Mouse (Mus musculus): Measurements from ENCODE around the gene Muc3a.

The Muc3a gene

GRCm38 (mm10) chr5:137212289-137212688 is at the start of gene Muc3a:
TSS of gene Muc3a (minus strand) at chr5:137212389.
- no peak for DNase-seq (ENCODE audit: low read depth, low spot score)
- Histone ChIP-seq H3K27me3 (ENCODE audit: control insufficient read depth, insufficient read depth, low read length, poor library complexity, severe bottlenecking) (no peaks in the 10 kb centered on the region), H3K36me3 (ENCODE audit: control insufficient read depth, insufficient read depth, low read length, poor library complexity, severe bottlenecking) (no peaks in the 10 kb centered on the region)

GRCm38 (mm10) chr5:137211114-137211829 is 917 bp downstream of the Muc3a start:
- H3K36me3 ChIP-seq (ENCODE audit: control insufficient read depth, insufficient read depth, low read length, poor library complexity, severe bottlenecking): no peaks in the 10 kb centered on the region
- no peak for DNase-seq (ENCODE audit: low read depth, low spot score)
- no peaks in the 10 kb centered on the region for H3K27me3 ChIP-seq (ENCODE audit: control insufficient read depth, insufficient read depth, low read length, poor library complexity, severe bottlenecking)

DNA sequence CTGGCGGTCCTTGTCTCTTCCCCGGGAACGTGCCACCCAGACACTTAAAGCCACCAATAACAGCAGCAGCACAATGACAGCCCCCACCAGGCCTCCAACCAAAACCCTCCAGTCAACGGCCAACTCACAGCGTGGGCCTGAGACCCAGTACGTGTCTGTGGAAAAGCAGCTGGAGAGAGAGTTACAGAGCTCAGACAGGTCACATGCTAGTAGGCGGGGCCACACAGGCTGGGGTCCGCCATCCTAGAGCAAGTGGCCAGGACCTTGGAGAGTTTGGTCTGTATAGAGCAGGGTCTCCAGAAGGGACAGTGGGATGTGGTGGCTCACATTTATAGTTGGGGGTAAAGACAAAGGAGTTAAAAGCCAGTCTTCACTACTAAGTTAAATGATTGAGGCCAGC is 1.5 kb downstream of the Muc3a start:
- DNase-seq (ENCODE audit: low read depth, low spot score): no peak
- Histone ChIP-seq H3K36me3 (ENCODE audit: control insufficient read depth, insufficient read depth, low read length, poor library complexity, severe bottlenecking) (no peaks in the 10 kb centered on the region), H3K27me3 (ENCODE audit: control insufficient read depth, insufficient read depth, low read length, poor library complexity, severe bottlenecking) (no peaks in the 10 kb centered on the region)

- Histone ChIP-seq H3K36me3 (ENCODE audit: control insufficient read depth, insufficient read depth, low read length, poor library complexity, severe bottlenecking) (no peaks in the 10 kb centered on the region), H3K27me3 (ENCODE audit: control insufficient read depth, insufficient read depth, low read length, poor library complexity, severe bottlenecking) (no peaks in the 10 kb centered on the region)
- DNase-seq (ENCODE audit: low read depth, low spot score): no peak
Observed at GRCm38 (mm10) chr5:137205301-137205700, 6.9 kb downstream of the Muc3a start.

GRCm38 (mm10) chr5:137194488-137195120 is 17.6 kb downstream of the Muc3a start:
- no peak for DNase-seq (ENCODE audit: low read depth, low spot score)
- Histone ChIP-seq H3K36me3 (ENCODE audit: control insufficient read depth, insufficient read depth, low read length, poor library complexity, severe bottlenecking) (no peaks in the 10 kb centered on the region), H3K27me3 (ENCODE audit: control insufficient read depth, insufficient read depth, low read length, poor library complexity, severe bottlenecking) (no peaks in the 10 kb centered on the region)

- no peaks in the 10 kb centered on the region for H3K27me3 ChIP-seq (ENCODE audit: control insufficient read depth, insufficient read depth, low read length, poor library complexity, severe bottlenecking)
- no peaks in the 10 kb centered on the region for H3K36me3 ChIP-seq (ENCODE audit: control insufficient read depth, insufficient read depth, low read length, poor library complexity, severe bottlenecking)
- no peak for DNase-seq (ENCODE audit: low read depth, low spot score)
Observed at GRCm38 (mm10) chr5:137193279-137193952, 18.8 kb downstream of the Muc3a start.

DNA sequence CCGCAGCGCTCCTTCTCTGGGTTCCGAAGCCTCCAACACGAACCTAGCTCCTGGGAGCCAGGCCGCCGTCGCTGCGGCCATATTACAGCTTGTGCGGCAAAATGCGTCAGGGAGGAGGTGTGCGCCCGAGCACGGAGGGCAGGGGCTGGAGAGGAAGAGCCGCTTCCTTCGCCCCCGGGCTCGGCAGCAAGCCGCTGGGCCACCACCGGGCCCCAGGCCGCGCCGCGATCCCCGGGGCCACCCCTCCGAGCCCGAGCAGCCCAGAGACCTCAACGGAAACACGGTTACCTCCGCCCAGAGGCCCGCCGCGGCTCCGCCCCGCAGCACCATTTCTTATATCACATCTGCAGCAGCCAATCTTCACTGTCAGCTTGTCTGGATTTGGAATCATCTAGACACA is 22.9 kb downstream of the Muc3a start:
- no peaks in the 10 kb centered on the region for H3K36me3 ChIP-seq (ENCODE audit: control insufficient read depth, insufficient read depth, low read length, poor library complexity, severe bottlenecking)
- no peaks in the 10 kb centered on the region for H3K27me3 ChIP-seq (ENCODE audit: control insufficient read depth, insufficient read depth, low read length, poor library complexity, severe bottlenecking)
- peak; percentile 62 for DNase-seq (ENCODE audit: low read depth, low spot score)

DNA sequence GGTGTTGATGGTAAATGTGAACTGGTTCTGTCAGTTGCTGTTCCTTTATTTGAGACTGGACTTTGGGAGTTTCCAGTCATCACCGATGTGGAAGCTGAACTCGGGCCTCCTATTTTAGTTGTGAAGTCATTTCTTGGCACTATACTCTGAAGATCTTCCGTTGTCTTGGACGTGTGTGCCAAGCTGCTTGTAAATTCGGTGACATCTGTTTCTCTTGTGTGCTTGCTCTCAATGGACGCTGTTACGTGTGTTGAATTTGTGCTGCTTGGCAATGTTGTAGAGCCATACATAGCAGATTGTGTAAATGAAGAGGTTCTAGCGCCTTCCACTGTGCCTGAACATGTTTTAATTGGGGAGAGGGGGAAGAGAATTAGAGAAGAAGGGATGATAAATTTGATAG is 26.8 kb downstream of the Muc3a start:
- H3K27me3 ChIP-seq (ENCODE audit: control insufficient read depth, insufficient read depth, low read length, poor library complexity, severe bottlenecking): no peaks in the 10 kb centered on the region
- no peaks in the 10 kb centered on the region for H3K36me3 ChIP-seq (ENCODE audit: control insufficient read depth, insufficient read depth, low read length, poor library complexity, severe bottlenecking)
- no peak for DNase-seq (ENCODE audit: low read depth, low spot score)

- Histone ChIP-seq H3K27me3 (ENCODE audit: control insufficient read depth, insufficient read depth, low read length, poor library complexity, severe bottlenecking) (no peaks in the 10 kb centered on the region), H3K36me3 (ENCODE audit: control insufficient read depth, insufficient read depth, low read length, poor library complexity, severe bottlenecking) (no peaks in the 10 kb centered on the region)
- peak; percentile 33 for DNase-seq (ENCODE audit: low read depth, low spot score)
Observed at GRCm38 (mm10) chr5:137179646-137180374, 32.4 kb downstream of the Muc3a start.

- no peak for DNase-seq (ENCODE audit: low read depth, low spot score)
- H3K27me3 ChIP-seq (ENCODE audit: control insufficient read depth, insufficient read depth, low read length, poor library complexity, severe bottlenecking): no peaks in the 10 kb centered on the region
Observed at GRCm38 (mm10) chr5:137173967-137174366, 38.2 kb downstream of the Muc3a start.

DNA sequence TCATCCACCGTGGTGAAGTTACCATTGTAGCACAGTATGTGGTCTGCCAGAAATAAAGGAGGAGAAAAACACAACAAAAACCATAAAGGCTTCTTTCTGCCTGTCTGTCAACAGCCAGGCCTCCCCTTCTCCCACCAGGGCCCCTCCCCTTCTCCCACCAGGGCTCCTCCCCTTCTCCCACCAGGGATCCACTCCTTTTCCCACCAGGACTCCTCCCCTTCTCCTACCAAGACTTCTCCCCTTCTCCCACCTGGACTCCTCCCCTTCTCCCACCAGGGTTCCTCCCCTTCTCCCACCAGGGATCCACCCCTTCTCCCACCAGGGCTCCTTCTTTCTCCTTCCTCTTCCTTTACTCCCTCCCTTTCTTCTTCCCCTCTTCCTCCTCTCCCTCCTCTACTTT is 39.6 kb downstream of the Muc3a start:
- H3K36me3 ChIP-seq (ENCODE audit: control insufficient read depth, insufficient read depth, low read length, poor library complexity, severe bottlenecking): no peaks in the 10 kb centered on the region
- no peaks in the 10 kb centered on the region for H3K27me3 ChIP-seq (ENCODE audit: control insufficient read depth, insufficient read depth, low read length, poor library complexity, severe bottlenecking)
- no peak for DNase-seq (ENCODE audit: low read depth, low spot score)

More at GRCm38 (mm10) chr5:137173967-137174366, 38.2 kb downstream of the Muc3a start:
- no peaks in the 10 kb centered on the region for H3K36me3 ChIP-seq (ENCODE audit: control insufficient read depth, insufficient read depth, low read length, poor library complexity, severe bottlenecking)

- no peaks in the 10 kb centered on the region for H3K27me3 ChIP-seq (ENCODE audit: control insufficient read depth, insufficient read depth, low read length, poor library complexity, severe bottlenecking)
- H3K36me3 ChIP-seq (ENCODE audit: control insufficient read depth, insufficient read depth, low read length, poor library complexity, severe bottlenecking): no peaks in the 10 kb centered on the region
- no peak for DNase-seq (ENCODE audit: low read depth, low spot score)
Observed at GRCm38 (mm10) chr5:137171478-137171877, 40.7 kb downstream of the Muc3a start.

GRCm38 (mm10) chr5:137170836-137171380 is 41.3 kb downstream of the Muc3a start:
- DNase-seq (ENCODE audit: low read depth, low spot score): no peak
- H3K36me3 ChIP-seq (ENCODE audit: control insufficient read depth, insufficient read depth, low read length, poor library complexity, severe bottlenecking): no peaks in the 10 kb centered on the region
- H3K27me3 ChIP-seq (ENCODE audit: control insufficient read depth, insufficient read depth, low read length, poor library complexity, severe bottlenecking): no peaks in the 10 kb centered on the region

- no peak for DNase-seq (ENCODE audit: low read depth, low spot score)
- Histone ChIP-seq H3K27me3 (ENCODE audit: control insufficient read depth, insufficient read depth, low read length, poor library complexity, severe bottlenecking) (no peaks in the 10 kb centered on the region), H3K36me3 (ENCODE audit: control insufficient read depth, insufficient read depth, low read length, poor library complexity, severe bottlenecking) (no peaks in the 10 kb centered on the region)
Observed at GRCm38 (mm10) chr5:137167539-137167938, 44.6 kb downstream of the Muc3a start.

Data from splenic B cell, adult 2 months (primary cell).